Mouse (Mus musculus): Measurements from ENCODE around the gene Igfbp5.
A peak's percentile ranks its signal among the peaks of the same experiment; 100 is the strongest.

Gene Igfbp5

DNA sequence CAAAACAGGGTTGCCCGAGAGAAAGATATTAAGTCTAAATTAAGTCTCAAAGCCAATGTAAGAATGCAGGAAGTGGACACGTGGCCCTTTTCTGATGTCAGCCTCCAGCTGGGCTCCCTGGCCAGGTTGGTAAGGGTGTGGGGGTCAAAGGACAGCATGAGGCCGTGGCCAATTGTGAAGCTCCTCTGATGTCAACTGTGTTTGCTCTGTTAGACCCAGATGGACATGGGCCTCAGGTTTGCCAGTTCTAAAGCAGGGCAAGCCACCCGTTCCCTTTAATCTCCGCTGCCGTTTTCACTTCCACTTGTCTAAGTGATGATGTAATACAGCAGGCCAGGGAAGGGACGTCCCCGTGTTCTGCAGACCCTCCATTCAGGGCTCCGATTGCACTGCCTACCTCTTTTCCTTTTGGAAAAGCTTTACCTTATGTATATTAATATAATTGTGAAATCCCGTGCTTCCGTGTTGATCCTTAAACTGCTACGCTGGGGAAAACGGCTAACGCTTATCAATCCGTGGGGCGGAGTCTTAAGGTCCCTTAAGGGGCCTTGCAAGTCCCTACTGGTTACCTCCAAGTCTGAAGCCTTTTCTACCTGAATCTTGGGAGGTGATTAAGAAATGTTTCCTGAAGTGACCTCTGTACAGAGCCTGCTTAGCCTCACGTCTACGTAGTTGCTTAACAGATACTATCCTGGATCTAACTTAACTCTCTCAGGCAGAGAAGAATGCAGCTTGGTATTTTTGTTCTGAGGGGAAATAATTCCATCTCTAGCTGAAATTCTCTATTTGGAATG is 31.8 kb downstream of the Igfbp5 start:
- no peak for DNase-seq (ENCODE audit: low read depth, low spot score)

- DNase-seq (ENCODE audit: low read depth, low spot score), result no peak
These were observed 34.9 kb downstream of the Igfbp5 start for GRCm38 (mm10) chr1:72839791-72840190.

DNA sequence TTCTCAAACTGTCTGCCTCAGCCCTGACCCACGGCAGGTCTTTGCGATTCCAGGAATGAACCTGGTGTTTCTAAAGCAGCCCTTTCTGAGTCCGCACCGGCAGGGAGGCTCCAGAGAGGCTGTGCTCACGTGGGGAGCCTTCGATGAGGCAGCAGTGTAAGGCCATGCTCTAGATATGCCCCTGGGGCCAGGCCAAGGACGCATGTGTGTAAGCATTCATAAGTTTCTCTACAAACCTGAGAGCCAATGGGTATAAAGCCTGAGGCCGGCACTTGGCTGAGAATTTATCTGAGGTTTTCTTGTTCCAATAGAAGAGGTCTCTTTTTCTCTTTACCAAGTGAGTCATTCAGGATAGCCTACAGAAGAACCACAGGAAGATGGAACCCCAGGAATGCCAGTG is 35.3 kb downstream of the Igfbp5 start:
- no peak for DNase-seq (ENCODE audit: low read depth, low spot score)

DNA sequence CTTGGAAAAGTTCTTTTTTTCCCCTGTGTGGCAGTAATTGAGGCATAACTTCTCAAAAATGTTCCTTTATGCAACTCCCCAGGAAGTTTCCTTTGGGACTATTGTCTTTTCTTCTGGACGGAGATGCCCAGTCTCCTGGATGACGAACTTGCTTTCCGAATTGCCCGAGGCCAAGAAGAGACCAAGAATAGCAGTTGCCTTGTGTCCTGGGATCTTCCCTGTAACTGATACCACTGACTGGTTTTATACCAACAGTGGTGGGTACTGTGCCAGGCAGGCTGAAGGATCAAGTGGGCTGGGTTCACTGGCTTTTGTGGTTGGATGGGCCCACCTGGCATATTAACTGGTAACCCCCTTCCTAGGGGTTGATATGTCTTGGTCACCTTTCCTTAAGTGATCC is 41.1 kb downstream of the Igfbp5 start:
- DNase-seq (ENCODE audit: low read depth, low spot score), result no peak

DNA sequence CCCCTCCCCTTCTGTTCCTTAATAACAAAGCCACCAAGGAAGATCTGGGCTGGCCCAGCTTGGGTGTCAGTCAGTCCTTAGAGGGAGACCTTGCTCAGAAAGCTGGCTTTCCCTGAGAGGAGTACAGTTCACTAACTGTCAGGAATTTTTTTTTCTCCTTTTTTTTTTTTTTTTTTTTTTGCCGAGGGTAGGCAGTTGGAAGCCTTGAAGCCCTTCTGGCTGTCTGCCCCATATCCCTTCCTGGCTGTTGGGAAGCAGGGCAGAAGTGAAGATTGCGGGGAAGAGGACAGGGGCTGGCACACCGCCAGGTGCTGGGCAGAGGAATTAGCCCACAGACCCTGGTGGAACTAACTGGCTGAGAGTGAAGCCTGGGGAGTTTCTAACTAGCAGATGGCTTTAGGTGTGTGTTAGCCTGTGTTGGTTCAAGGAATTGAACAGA is 42.0 kb downstream of the Igfbp5 start:
- DNase-seq (ENCODE audit: low read depth, low spot score), result no peak

DNA sequence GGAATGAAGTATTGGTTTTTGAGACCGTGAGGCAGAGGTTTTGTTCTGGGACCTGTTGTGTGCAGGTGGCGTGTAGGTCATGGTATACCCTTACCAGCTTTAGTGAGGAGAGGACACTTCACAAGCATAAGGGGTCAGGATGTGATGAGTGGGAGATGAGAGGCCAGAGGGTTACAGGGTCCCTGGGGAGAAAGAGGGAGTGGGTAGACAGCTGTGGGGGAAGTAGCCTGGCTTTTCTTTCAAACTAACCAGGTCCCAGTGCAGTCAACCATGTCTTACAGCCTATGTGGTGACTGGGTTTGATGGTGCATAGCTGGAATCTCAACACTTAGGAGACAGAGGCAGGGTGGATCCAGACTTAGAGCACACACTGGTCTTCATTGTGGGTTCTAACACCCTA is 44.2 kb downstream of the Igfbp5 start:
- DNase-seq (ENCODE audit: low read depth, low spot score), result no peak

DNA sequence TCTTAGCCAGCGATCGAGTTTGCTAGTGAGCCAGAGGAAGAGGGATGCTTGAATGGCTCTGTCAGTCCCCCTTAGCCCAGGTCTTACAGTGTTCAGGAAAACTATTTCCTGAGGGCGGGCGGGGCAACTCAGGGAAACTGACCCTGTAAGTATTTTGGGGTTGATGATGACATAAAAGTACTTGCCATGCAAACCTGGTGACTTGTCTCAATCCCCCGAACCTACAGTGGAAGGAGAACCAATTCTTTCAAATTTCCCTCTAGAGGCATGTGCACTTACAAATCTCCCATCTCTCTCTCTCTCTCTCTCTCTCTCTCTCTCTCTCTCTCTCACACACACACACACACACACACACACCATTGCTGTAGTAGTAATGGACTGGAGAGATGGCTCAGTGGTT is 45.8 kb downstream of the Igfbp5 start:
- DNase-seq (ENCODE audit: low read depth, low spot score), result no peak

DNA sequence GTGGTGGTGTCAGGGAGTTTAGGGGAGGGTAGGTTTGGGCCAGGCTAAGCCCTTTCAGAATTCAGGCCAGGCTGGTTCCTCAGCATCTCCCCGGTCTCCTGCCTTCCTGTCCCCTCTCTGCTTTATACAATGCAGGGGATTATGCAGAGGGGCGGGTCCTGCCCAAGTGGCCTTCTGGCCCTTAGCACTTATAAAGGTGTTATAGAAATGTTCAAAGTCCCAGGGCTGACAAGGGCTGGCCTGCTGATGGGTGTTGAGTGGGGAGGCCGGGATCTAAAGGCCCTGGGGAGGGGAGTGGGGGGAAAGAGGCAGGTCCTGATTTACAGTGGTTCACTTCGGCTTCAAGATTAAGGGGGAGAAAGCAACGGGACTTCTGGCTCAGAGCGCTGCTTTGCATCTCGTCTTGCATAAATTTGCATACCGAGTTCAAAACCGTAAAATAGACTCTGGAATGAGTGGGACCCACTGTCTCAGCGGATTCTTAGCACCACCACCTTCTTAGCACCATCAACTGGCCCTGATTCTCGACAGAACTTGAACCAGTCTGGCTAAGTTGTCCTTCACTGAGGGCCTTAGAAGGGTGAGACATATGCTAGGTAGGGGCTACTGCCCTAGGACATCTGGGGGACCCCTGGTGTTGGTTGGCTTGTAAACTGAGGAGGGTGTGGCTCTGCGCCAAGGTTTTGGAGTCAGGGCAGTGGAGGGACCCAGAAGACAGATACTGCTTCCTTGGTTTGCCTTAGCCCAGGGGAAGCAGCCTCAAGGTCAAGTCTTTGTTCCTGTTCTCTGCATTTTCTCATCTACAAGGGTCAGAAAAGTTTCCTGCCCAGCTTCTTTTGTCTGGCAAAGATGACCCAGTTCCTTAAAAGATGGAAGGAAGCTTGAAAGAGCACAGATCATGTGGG is 47.0 kb downstream of the Igfbp5 start:
- DNase-seq (ENCODE audit: low read depth, low spot score), result no peak

DNA sequence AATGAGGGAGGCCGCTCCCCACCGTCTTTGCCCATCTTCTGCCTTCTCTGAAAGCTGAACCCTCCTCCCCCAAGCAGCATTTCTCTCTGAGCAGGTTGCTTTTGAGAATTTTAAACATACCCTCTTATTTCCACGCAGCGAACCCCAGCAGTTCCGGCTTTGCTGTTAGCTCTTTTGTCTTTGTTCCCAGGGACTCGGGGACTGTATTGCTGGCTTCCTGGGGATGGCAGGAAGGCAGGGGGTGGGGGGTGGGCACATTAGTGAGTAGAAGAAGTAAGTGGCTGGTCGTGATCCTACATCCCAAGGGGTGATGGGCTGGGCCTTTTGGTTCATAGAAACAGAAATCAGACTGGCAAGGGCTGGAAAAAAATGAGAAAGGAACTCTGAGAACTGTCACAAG is 47.8 kb downstream of the Igfbp5 start:
- no peak for DNase-seq (ENCODE audit: low read depth, low spot score)

GRCm38 (mm10) chr1:72826446-72826845 is 48.2 kb downstream of the Igfbp5 start:
- DNase-seq (ENCODE audit: low read depth, low spot score), result no peak

DNA sequence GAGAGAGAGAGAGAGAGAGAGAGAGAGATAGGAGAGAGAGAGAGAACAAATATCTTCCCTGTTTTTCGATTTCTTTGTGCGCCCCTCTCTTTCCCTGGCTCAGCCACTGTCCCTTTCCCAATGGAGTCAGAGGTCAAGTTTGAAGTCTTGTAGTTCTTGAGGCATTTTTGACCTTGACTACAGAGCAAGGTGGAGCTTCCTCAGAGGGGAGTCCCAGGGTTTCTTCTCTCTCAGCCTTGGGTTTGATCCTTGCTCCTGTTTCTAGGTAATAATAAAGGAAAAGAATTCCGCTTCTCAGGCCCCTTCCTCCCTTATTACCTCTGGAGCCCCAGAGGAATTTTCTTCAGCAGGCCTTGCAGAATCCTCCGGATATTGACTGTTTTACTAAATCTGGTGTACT is 48.8 kb downstream of the Igfbp5 start:
- DNase-seq (ENCODE audit: low read depth, low spot score), result no peak

GRCm38 (mm10) chr1:72825286-72825685 is 49.4 kb downstream of the Igfbp5 start:
- no peak for DNase-seq (ENCODE audit: low read depth, low spot score)

DNA sequence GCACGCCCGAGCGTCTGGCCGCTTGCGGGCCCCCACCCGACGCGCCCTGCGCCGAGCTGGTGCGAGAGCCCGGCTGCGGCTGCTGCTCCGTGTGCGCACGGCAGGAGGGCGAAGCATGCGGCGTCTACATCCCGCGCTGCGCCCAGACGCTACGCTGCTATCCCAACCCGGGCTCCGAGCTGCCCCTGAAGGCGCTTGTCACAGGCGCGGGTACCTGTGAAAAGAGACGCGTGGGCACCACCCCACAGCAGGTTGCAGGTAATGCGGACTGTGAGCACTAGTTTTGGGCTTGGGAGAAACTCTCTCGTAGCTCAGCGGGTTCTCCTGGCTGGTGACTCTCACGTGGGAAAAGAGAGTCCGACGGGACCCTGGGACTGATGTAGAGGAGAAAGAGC is 50.0 kb downstream of the Igfbp5 start:
- DNase-seq (ENCODE audit: low read depth, low spot score), result no peak

DNA sequence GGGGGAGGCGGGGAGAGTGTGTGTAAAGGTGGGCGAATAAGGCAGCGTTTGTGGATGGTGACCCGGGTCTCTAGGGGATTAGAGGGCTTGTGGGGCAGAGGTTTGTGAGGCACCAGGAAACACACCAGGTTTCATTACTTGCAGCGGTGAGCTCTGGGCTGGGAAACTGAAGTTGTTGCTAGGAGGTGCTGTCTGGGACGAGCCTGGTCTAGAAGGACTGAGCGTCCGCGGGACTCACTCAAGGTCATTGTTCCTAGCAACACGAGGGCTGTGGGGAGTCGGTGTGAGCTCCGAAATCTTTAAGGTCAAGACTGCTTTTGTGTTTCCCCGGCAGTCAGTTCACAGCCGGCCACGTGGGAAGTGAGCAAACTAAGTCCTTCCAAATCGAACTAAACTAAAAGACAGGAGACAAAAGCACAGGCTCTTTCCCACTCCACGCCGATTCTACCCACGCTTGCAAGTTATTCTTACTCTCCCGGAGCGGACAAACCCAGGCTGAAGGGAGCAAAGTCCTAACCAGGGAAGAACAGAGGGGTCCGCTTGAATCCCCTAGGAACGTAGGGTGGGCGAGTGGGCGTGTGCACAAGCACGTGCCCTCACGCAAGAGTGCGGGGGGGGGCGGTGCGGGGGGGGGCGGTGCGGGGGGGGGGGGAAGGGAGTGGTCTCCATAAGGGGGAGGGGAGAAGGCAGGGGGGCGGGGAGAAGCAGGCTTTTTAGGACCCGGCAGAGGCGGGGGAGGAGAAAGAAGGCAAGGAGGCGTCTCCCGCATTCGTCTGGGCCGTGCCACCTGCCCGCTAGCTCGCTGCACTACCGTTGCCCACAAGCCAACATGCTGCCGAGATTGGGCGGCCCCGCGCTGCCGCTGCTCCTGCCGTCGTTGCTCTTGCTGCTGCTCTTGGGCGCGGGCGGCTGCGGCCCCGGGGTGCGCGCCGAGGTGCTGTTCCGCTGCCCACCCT is 50.7 kb downstream of the Igfbp5 start, which contains the start of gene Igfbp2:
Gene Igfbp2 (plus strand): TSS at position 753 of the 956 bp plus-strand sequence.
- peak; percentile 46 for DNase-seq (ENCODE audit: low read depth, low spot score)

DNA sequence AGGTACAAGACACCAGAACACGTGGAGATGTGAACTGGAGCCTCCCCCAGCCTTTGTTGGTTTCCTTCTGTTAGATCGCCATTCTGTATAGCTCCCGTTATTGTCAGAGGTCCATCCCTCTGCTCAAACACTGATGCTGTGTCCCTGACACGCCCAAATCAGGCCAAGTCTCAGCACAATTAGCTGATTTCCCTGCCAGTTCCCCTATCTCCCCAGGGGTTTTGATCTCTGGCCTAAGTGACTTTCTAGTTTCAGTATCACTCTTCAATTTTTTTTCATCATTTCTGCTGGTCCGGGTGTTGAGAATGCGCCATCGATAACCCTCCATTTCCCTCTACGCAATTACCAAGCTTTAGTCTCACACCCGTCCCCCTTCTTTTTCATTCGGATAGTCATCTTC is 51.8 kb downstream of the Igfbp5 start:
- no peak for DNase-seq (ENCODE audit: low read depth, low spot score)

GRCm38 (mm10) chr1:72819995-72820394 is 54.7 kb downstream of the Igfbp5 start:
- no peak for DNase-seq (ENCODE audit: low read depth, low spot score)

- no peak for DNase-seq (ENCODE audit: low read depth, low spot score)
These were observed 59.1 kb downstream of the Igfbp5 start for GRCm38 (mm10) chr1:72815616-72816015.

DNA sequence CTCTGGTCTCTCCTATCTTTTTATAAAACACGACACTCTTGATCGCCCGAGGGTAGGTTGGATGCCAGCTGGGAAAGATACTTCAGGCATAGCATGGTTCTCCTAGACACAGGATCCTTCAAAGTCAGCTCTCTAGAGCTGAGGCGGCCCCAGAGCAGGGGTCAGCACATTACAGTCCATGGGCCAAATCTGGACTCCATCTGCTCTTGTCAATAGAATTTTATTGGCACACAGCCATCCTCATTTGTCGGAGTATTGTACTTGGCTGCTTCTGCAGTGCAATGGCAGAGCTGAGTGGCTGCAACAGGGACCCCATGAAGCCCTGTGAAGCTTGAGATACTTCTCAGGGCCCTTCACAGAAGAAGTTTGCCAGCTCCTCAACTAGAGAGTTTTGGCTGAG is 59.5 kb downstream of the Igfbp5 start:
- no peak for DNase-seq (ENCODE audit: low read depth, low spot score)

DNA sequence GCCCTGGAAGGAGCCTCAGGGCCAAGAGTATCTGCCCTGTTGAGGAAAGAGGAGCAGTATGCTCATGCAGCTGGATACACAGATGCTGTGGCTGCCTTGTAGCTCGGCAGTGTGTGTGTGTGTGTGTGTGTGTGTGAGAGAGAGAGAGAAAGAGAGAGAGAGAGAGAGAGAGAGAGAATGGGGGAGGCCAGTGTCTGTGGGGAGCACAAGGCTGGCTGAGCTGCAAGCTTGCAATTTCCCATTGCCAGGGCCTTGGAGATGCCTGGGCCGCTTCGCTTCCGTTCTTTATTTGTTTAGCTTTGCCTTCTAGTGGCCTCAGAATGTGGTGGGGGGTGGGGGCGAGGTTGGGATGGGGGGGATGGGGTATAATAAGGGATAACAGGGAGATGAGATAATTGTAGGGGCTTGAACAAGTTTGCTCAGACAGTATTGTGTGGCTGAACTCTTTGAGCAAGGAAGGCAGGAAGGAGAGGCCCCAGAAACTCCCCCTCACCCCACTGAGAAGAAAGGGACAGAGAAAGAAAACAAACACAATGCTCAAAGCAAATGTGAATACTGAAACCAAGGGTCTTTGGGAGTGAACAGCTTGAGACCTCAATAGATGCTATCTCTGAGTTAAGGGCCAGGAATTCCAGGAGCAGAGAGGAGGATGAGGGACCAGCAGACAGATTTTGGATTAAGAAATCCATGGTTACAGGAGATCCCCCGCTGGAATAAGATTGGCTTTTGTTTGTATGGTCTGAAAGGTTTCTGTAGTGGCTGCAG is 60.9 kb downstream of the Igfbp5 start:
- no peak for DNase-seq (ENCODE audit: low read depth, low spot score)

DNA sequence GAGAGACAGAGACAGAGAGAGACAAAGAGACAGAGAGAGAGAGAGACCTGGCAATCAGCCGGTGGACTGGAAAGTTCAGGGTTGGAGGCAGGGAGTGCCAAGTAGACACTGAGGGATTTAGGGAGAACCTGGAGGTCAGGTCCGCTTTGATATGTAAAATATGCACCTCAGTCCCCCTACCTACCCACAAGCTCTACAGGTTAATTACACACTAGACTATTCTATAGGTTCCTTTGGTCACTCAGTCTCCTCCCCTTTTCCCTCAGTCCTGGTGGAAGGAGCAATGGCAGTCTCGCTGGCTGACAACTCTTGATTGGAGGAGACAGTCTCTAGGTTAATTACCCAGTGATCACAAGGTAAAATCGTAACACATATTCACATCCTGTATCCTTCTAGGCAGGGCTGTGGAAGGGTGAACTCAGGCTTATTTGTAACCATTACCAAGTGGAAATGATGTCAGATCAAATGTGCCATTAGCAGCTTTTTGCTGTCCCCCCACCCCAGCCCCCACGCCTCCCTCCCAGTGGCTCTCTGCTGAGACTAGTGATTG is 61.5 kb downstream of the Igfbp5 start:
- DNase-seq (ENCODE audit: low read depth, low spot score), result no peak

- no peak for DNase-seq (ENCODE audit: low read depth, low spot score)
These were observed 63.6 kb downstream of the Igfbp5 start for GRCm38 (mm10) chr1:72811061-72811460.
